In genomic region chr9:68330721-68331120, GRCm38 (mm10) we compare ENCODE assay signal across 23 mouse cellular contexts.
DNase-seq lines count a peak whose midpoint lies in the region; ATAC-seq and TF ChIP-seq lines count a peak whose summit lies in the region.
"Had no signal": no experiment of that assay in that cellular context is flagged by ENCODE, and none has a peak within 500 bp of the region (broad histone marks: within the 10 kb centered on the region; RNA-seq: fewer than 3 reads in every experiment).

No protein-coding gene starts in this region.

- peak; percentile 39 for DNase-seq in heart, adult 11 months
- no peak for DNase-seq in heart, adult 2 months
- DNase-seq in Muller cell, postnatal 12 days (ENCODE audit: inconsistent ontology term), result peak; percentile 12
- peak; percentile 16 for DNase-seq in brain, adult 2 months (ENCODE audit: low read depth, low spot score)
- DNase-seq in right cerebral cortex, postnatal 25 days, result no peak
- DNase-seq: adrenal gland, adult 8-10 months; adrenal gland, postnatal 25 days; cerebellum, adult 11 months; cerebellum, adult 2 months; cerebellum, adult 9-11 months; cerebellum, postnatal 25 days; gastrocnemius, postnatal 25 days had no signal

- H3K9ac ChIP-seq in heart, adult 2 months (ENCODE audit: low read depth, low read length), result no peak overlapping the region
- H3K9ac ChIP-seq in midbrain, embryonic 15.5 days, result no peak overlapping the region
- H3K9ac ChIP-seq: embryonic facial prominence, embryonic 12.5 days; forebrain, embryonic 15.5 days; hindbrain, embryonic 12.5 days; hindbrain, embryonic 15.5 days had no signal

- TF ChIP-seq POLR2A in heart, adult 2 months (IDR thresholded peaks at IDR 0.05; ENCODE audit: insufficient read depth, low read depth, low read length), result no peak

- ATAC-seq in midbrain, embryonic 15.5 days (replicated peaks), result no peak
- ATAC-seq: activated CD4-positive, CD25-positive, alpha-beta regulatory T cell, adult 4 months; CD4-positive, CD25-positive, alpha-beta regulatory T cell, adult 4 months; forebrain, embryonic 15.5 days; intestine, postnatal 0 days had no signal

- no peak for TF ChIP-seq EP300 in heart, adult 2 months (IDR thresholded peaks at IDR 0.05; ENCODE audit: insufficient read depth, low read depth, low read length)

- H3K4me2 ChIP-seq in midbrain, embryonic 15.5 days, result no peak overlapping the region
- H3K4me2 ChIP-seq: embryonic facial prominence, embryonic 12.5 days; forebrain, embryonic 15.5 days; heart, embryonic 11.5 days; hindbrain, embryonic 12.5 days; hindbrain, embryonic 15.5 days had no signal

- no peaks in the 10 kb centered on the region for H3K36me3 ChIP-seq in heart, adult 2 months (ENCODE audit: control insufficient read depth, insufficient read depth, low read length)
- no peaks in the 10 kb centered on the region for H3K36me3 ChIP-seq in midbrain, embryonic 15.5 days (replicated peaks)
- H3K36me3 ChIP-seq: embryonic facial prominence, embryonic 12.5 days; forebrain, embryonic 10.5 days; forebrain, embryonic 15.5 days; hindbrain, embryonic 12.5 days; hindbrain, embryonic 15.5 days had no signal

- H3K79me2 ChIP-seq in heart, adult 2 months (replicated peaks; ENCODE audit: control insufficient read depth, insufficient read depth, low read length), result no peaks in the 10 kb centered on the region

- H3K27me3 ChIP-seq in heart, adult 2 months (ENCODE audit: control insufficient read depth, insufficient read depth, low read length), result no peaks in the 10 kb centered on the region
- no peaks in the 10 kb centered on the region for H3K27me3 ChIP-seq in midbrain, embryonic 15.5 days (replicated peaks)
- H3K27me3 ChIP-seq: embryonic facial prominence, embryonic 12.5 days; forebrain, embryonic 15.5 days; hindbrain, embryonic 12.5 days; hindbrain, embryonic 15.5 days had no signal

- H3K9me3 ChIP-seq in midbrain, embryonic 15.5 days, result no peaks in the 10 kb centered on the region
- H3K9me3 ChIP-seq: embryonic facial prominence, embryonic 12.5 days; forebrain, embryonic 10.5 days; forebrain, embryonic 15.5 days; hindbrain, embryonic 12.5 days; hindbrain, embryonic 15.5 days had no signal

- WGBS in heart, adult 2 months, result 35% methylated on average over 3 of the region's 3 CpGs
- 79% methylated on average over 3 of the region's 3 CpGs for WGBS in midbrain, embryonic 15.5 days

- intact Hi-C loops in heart, adult 2 months (cut with DNase I), result no loop called here

- H3K27ac ChIP-seq in heart, adult 2 months, result no peak overlapping the region
- H3K27ac ChIP-seq in midbrain, embryonic 15.5 days, result no peak overlapping the region
- H3K27ac ChIP-seq: embryonic facial prominence, embryonic 12.5 days; forebrain, embryonic 10.5 days; forebrain, embryonic 15.5 days; hindbrain, embryonic 12.5 days; hindbrain, embryonic 15.5 days had no signal

- no peaks in the 10 kb centered on the region for H3K4me1 ChIP-seq in heart, adult 2 months (ENCODE audit: control insufficient read depth, insufficient read depth, low read length)
- H3K4me1 ChIP-seq in midbrain, embryonic 15.5 days, result no peaks in the 10 kb centered on the region
- H3K4me1 ChIP-seq: forebrain, embryonic 10.5 days; forebrain, embryonic 15.5 days; hindbrain, embryonic 12.5 days; hindbrain, embryonic 15.5 days had no signal

- H3K4me3 ChIP-seq in heart, adult 2 months, result no peak overlapping the region
- no peak overlapping the region for H3K4me3 ChIP-seq in midbrain, embryonic 15.5 days
- H3K4me3 ChIP-seq: embryonic facial prominence, embryonic 12.5 days; erythroblast, embryonic 14.5 days; forebrain, embryonic 10.5 days; forebrain, embryonic 15.5 days; hindbrain, embryonic 12.5 days; hindbrain, embryonic 15.5 days had no signal

- no peak for TF ChIP-seq CTCF in heart, adult 2 months (IDR thresholded peaks at IDR 0.05)

Comparison
In these comparisons a context has a peak if more than half of its experiments do, and no peak if none do; other contexts are left out.
1. DNase-seq: peak in heart, adult 11 months (single experiment), Muller cell, postnatal 12 days (single experiment) and brain, adult 2 months (single experiment); none in heart, adult 2 months (0 of 2) and right cerebral cortex, postnatal 25 days (single experiment).